Mouse (Mus musculus): ENCODE measurements at regions not wholly inside any gene's neighbourhood (a gene's known extent, or its start where the extent isn't known, plus 50 kb on each side); places are given as distances from the start of the nearest gene placed in this dataset.

- no peaks in the 10 kb centered on the region for H3K4me1 ChIP-seq (replicated peaks; ENCODE audit: control insufficient read depth, insufficient read depth, low read length)
- H3K9ac ChIP-seq (ENCODE audit: low read depth, low read length) = no peak overlapping the region
- no peaks in the 10 kb centered on the region for H3K27me3 ChIP-seq (replicated peaks; ENCODE audit: control insufficient read depth, insufficient read depth, low read length)
- H3K36me3 ChIP-seq (ENCODE audit: control insufficient read depth, insufficient read depth, low read length) = no peaks in the 10 kb centered on the region
- H3K4me2 ChIP-seq = no peak overlapping the region
- ATAC-seq (replicated peaks; ENCODE audit: low FRiP score) (no peak), DNase-seq (ENCODE audit: low spot score) (peak; percentile 15)
- no peaks in the 10 kb centered on the region for H3K9me3 ChIP-seq (ENCODE audit: control insufficient read depth, low read length)
- WGBS = 83% methylated on average over 11 of the region's 11 CpGs
- H3K27ac ChIP-seq (ENCODE audit: low read depth, low read length) = no peak overlapping the region
- H3K4me3 ChIP-seq (ENCODE audit: low read depth, low read length) = no peak overlapping the region
These were observed 54.8 kb upstream of the Tsc22d1 start for GRCm38 (mm10) chr14:76359837-76360410.

DNA sequence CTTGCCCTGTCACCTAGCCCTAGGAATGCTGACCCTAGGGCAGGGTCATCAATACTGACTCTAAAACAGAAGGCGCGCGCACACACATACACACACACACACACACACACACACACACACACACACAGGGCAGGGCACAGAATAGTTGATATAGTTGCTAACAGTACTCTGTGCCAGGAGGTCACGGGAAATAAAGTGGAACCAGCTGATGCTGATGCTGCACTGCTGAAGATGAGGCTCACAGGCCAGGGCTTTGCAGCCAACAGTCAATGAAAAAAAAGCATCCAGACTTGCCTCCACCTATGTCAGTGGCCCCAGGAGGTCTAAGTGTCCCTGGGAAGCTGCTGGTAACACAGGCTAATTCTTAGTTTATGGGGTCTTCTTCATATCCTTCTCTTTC, 50.7 kb upstream of the Tsc22d1 start:
- DNase-seq (ENCODE audit: low spot score) (no peak), ATAC-seq (replicated peaks; ENCODE audit: low FRiP score) (no peak)
- Histone ChIP-seq H3K9me3 (ENCODE audit: control insufficient read depth, low read length) (no peaks in the 10 kb centered on the region), H3K4me3 (ENCODE audit: low read depth, low read length) (no peak overlapping the region), H3K4me1 (replicated peaks; ENCODE audit: control insufficient read depth, insufficient read depth, low read length) (no peaks in the 10 kb centered on the region), H3K27ac (ENCODE audit: low read depth, low read length) (no peak overlapping the region), H3K27me3 (replicated peaks; ENCODE audit: control insufficient read depth, insufficient read depth, low read length) (no peaks in the 10 kb centered on the region), H3K36me3 (ENCODE audit: control insufficient read depth, insufficient read depth, low read length) (no peaks in the 10 kb centered on the region), H3K4me2 (no peak overlapping the region), H3K9ac (ENCODE audit: low read depth, low read length) (no peak overlapping the region)
- WGBS = 81% methylated on average over 4 of the region's 4 CpGs

Measured in liver, embryonic 11.5 days (tissue).